Mouse (Mus musculus) brain, embryonic 14.5 days (tissue): Measurements from ENCODE around the gene Nav1. TPM values are rescaled to one million over a fixed set of nuclear protein-coding genes. Genes with fewer than 3 reads are reported as not detected.

Experiments used
- DNase-seq: peaks from one replicate; pipeline ENCODE4 v3.0.0-alpha.2; 2011; ENCODE audit warnings: low read depth
- CTCF ChIP-seq: fragments of 200-500 bp; IDR thresholded peaks from 2 replicates; pipeline ENCODE4 v1.5.1; 2012; ENCODE audit warnings: inconsistent platforms, mild to moderate bottlenecking, moderate library complexity, borderline replicate concordance; ENCODE audit not compliant: insufficient read depth, insufficient read length; ENCODE audit errors: extremely low read depth
- POLR2A ChIP-seq: fragments of 200-500 bp; IDR thresholded peaks from 2 replicates; pipeline ENCODE4 v1.6.1; 2012; ENCODE audit warnings: mild to moderate bottlenecking, inconsistent platforms, borderline replicate concordance; ENCODE audit not compliant: poor library complexity, insufficient read depth, insufficient read length, severe bottlenecking; ENCODE audit errors: extremely low read depth
- polyA plus RNA-seq: library from polyadenylated mRNA; depleted of rRNA; stranded (reverse); fragments of >200 nt; gene quantifications from 2 replicates; pipeline ENCODE4 v1.2.3, GENCODE M21; 2012

Gene Nav1
- polyA plus RNA-seq, 1 experiment = 92.9 TPM

GRCm38 (mm10) chr1:135633884-135634283, 26.8 kb upstream of the Nav1 start:
- TF ChIP-seq CTCF (no peak), POLR2A (no peak)
- no peak for DNase-seq

DNA sequence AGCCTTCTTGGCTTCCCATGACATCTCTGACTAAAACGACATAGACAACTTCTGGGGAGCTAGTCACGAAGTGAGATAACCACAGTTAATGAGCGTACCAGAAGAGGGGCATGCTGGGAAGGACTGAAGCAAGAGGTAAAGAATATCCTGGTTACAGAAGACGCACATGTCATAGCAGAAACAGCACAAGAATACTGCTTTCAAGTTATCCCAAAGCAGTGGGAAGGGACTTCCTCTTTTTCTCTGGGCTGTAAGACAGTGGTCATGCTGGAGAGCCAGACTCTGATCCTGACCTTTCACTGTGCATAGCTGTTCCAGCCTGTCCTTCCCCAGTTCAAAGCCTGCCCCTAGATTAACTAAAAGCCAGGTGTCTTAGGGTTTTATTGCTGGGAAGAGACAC, 26.4 kb upstream of the Nav1 start:
- DNase-seq = no peak
- TF ChIP-seq POLR2A (no peak), CTCF (no peak)

DNA sequence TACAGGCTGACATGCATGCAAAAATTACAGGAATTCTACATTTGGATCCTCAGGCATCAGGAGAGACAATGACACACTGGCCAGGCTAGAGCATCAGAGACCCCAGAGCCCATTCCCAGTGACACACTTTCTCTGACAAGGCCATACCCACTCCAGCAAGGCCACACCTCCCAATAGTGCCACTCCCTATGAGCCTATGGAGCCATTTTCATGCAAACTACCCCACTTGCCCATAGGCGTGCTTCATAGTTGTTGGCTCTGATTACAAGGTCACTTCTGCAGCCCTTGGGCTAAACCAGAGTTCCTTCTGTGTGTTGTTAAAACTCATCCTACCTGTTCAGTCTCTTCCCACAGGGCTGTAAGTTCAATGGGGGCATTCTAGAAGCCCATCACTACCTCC, 25.1 kb upstream of the Nav1 start:
- TF ChIP-seq CTCF = no peak
- TF ChIP-seq POLR2A = no peak
- no peak for DNase-seq

DNA sequence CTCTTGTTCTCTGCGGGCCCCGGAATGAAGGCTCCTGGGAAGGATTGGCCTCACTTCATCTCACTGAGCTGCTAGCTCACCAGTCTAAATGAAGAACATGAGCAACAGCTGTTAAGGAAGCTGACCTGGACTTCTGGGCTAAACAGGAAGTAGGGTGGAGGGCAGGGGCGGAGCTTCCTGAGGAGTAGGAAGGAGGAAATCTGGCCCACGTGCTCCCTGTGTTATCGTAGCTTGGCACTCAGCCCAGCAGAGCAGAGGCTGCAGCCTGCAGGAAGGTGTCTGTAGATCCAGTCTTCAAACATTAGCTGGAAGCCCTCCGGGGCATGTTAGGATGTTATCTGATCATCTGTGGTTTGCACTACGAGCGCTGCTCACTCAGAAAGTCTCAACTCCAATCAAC, 24.4 kb upstream of the Nav1 start:
- TF ChIP-seq CTCF (no peak), POLR2A (no peak)
- DNase-seq = peak; percentile 62

GRCm38 (mm10) chr1:135629846-135630245, 22.8 kb upstream of the Nav1 start:
- DNase-seq = no peak
- TF ChIP-seq CTCF (no peak), POLR2A (no peak)

GRCm38 (mm10) chr1:135626218-135626617, 19.1 kb upstream of the Nav1 start:
- DNase-seq = no peak
- TF ChIP-seq POLR2A (no peak), CTCF (no peak)

- TF ChIP-seq CTCF (no peak), POLR2A (no peak)
- DNase-seq = no peak
These were observed 18.6 kb upstream of the Nav1 start for GRCm38 (mm10) chr1:135625741-135626140.

DNA sequence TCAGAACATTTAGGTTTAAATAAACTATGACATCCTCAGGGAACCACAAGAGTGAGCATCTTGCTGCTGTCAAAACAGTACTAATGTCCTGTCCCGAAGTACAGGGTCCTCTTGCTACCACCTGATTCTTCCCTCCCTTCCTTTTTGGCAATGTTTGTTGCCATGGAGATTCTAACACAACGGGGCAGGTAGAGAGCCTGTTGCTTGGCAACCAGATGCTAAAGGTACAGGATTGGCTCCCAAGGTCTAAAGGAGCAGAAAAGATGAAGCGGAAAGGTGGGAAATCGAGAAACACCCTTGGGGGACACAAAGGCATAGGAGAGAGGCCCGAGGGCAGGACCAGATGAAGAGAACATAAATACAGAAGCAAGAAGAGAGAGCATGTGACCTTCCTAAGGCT, 17.6 kb upstream of the Nav1 start:
- DNase-seq = no peak
- TF ChIP-seq CTCF = no peak
- no peak for TF ChIP-seq POLR2A

DNA sequence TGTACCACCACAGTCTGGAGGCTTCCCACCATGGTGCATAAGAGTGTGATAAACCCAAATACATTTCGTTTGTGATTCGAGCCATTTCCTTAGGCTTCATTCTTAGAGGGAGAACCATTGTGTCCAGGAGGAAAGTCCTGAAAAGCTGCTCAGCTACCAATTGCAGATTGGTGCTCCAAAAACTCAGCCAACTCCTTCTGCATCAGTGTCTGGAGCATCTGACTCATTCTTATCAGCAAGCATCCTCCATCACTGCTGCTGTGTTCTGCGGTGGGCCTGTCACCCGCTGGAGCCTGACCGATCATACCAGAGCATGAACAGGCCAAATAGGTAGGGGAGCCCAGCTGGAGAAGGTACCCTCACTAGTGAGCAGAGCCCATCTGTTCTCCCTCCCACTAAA, 16.0 kb upstream of the Nav1 start:
- DNase-seq = no peak
- TF ChIP-seq POLR2A (no peak), CTCF (no peak)

GRCm38 (mm10) chr1:135621307-135621706, 14.2 kb upstream of the Nav1 start:
- TF ChIP-seq POLR2A (no peak), CTCF (no peak)
- DNase-seq = no peak

- no peak for DNase-seq
These were observed 12.9 kb upstream of the Nav1 start for GRCm38 (mm10) chr1:135619932-135620391.

GRCm38 (mm10) chr1:135619130-135619529, 12.0 kb upstream of the Nav1 start:
- TF ChIP-seq CTCF (no peak), POLR2A (no peak)
- DNase-seq = peak; percentile 55

More at GRCm38 (mm10) chr1:135619932-135620391, 12.9 kb upstream of the Nav1 start:
- TF ChIP-seq POLR2A (no peak), CTCF (no peak)

- no peak for TF ChIP-seq POLR2A
- no peak for TF ChIP-seq CTCF
- no peak for DNase-seq
These were observed 10.2 kb upstream of the Nav1 start for GRCm38 (mm10) chr1:135617344-135617743.
